Mouse (Mus musculus) myocyte (in vitro differentiated cells): Measurements from ENCODE around the gene Guca1a.

Source experiments
- CEBPB ChIP-seq: IDR thresholded peaks from 2 replicates; pipeline ENCODE4 v1.6.1; 2011; ENCODE audit warnings: mild to moderate bottlenecking, moderate library complexity; ENCODE audit not compliant: poor library complexity, insufficient read depth, severe bottlenecking
- E2F4 ChIP-seq: IDR thresholded peaks from one replicate; pipeline ENCODE4 v1.6.1; 2011; ENCODE audit warnings: mild to moderate bottlenecking, control low read depth, moderate library complexity; ENCODE audit not compliant: insufficient read depth
- POLR2A ChIP-seq: IDR thresholded peaks from one replicate; pipeline ENCODE4 v1.6.1; 2011; ENCODE audit warnings: low read depth, mild to moderate bottlenecking, control low read depth, moderate library complexity; ENCODE audit not compliant: insufficient read length

DNA sequence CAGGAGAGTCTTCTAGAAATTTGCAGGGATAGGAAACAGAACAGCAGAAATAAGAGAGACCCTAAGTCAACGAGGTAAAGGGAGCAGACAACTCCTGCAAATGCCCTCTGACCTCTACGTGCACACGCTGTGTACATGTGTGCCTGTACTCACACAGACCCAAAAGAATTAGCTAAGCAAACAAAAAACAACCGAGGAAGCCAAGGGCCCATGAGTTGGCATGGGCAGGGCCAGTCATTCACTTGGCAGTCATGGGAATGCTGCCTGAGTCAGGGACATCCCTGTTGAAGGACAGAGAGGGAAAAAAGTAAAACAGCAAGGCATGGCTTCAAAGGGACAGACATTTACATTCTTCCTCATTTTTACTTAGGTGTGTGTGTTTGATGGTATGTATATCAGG lies 17.1 kb downstream of the Guca1a start:
- TF ChIP-seq E2F4 (no peak), POLR2A (no peak), CEBPB (no peak)
